Mouse (Mus musculus) olfactory bulb, adult 2 months (tissue): ENCODE measurements at regions not wholly inside any gene's neighbourhood (a gene's known extent, or its start where the extent isn't known, plus 50 kb on each side); places are given as distances from the start of the nearest gene placed in this dataset.

Experiments used
- H3K27ac ChIP-seq: fragments of 200-500 bp; 2 replicates; pipeline ENCODE4 v1.5.1; 2012; ENCODE audit warnings: low read depth, low read length; ENCODE audit not compliant: insufficient read depth
- H3K4me1 ChIP-seq: fragments of 200-500 bp; 2 replicates; pipeline ENCODE4 v1.6.1; 2012; ENCODE audit warnings: low read length; ENCODE audit not compliant: control insufficient read depth, insufficient read depth
- H3K4me3 ChIP-seq: fragments of 200-500 bp; 2 replicates; pipeline ENCODE4 v1.5.1; 2012; ENCODE audit warnings: mild to moderate bottlenecking, low read depth, low read length, moderate library complexity; ENCODE audit not compliant: insufficient read depth
- CTCF ChIP-seq: fragments of 200-500 bp; IDR thresholded peaks from 2 replicates; pipeline ENCODE4 v1.5.1; 2012; ENCODE audit warnings: low read depth, mild to moderate bottlenecking, low read length, moderate library complexity; ENCODE audit not compliant: insufficient read depth
- POLR2A ChIP-seq: fragments of 200-500 bp; IDR thresholded peaks from 2 replicates; pipeline ENCODE4 v1.6.1; 2012; ENCODE audit warnings: mild to moderate bottlenecking, low read depth, low read length, moderate library complexity; ENCODE audit not compliant: insufficient read depth
- WGBS: fragments of 180-500 bp; shearing (Covaris S2); methylation state at CpG from one replicate; pipeline ENCODE4 v1.1.7; 2018; 5-methylcytosine and 5-hydroxymethylcytosine counted together

DNA sequence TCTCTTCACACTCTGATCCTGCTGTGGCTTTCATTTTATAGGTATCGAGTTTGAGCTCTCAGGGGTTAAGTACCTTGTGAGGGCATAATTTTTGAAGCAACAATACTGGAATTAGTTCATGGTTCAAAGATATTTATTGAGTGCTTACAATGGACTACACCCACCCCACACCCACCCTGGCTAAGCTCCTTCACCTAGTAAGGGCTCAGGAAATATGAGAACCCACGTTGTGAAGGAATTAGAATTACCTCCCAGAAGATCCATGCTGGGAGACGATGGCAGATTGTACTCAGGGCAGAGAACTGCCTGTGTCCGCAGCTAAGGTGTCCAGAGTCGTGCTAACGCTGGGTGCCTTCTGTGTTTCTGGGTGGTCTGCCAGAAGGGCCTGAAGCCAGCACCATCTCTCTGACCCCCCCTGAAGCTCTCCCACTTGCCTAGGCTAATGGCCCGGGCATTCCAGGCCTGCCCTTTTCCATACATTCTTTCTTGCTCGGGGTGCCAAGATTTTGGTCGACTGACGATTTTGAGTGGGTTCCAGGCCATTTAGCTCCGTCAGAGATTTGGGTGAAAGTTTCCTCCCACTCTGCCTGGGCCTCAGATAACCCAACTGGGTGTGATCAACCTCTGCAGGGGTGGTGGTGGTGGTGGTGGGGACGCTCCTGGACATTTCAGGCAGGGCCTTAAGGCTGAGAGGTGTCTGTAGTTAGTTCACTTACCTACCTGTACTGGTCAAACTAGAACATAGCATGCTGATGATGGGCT is 67.7 kb upstream of the Bcl6 start:
- H3K4me3 ChIP-seq: no peak overlapping the region
- H3K27ac ChIP-seq: no peak overlapping the region
- H3K4me1 ChIP-seq: peaks cover 14% of the 10 kb centered on the region; the same call in 1 of the 2 replicates
- TF ChIP-seq CTCF (no peak), POLR2A (no peak)
- WGBS: 68% methylated on average over 12 of the region's 12 CpGs

DNA sequence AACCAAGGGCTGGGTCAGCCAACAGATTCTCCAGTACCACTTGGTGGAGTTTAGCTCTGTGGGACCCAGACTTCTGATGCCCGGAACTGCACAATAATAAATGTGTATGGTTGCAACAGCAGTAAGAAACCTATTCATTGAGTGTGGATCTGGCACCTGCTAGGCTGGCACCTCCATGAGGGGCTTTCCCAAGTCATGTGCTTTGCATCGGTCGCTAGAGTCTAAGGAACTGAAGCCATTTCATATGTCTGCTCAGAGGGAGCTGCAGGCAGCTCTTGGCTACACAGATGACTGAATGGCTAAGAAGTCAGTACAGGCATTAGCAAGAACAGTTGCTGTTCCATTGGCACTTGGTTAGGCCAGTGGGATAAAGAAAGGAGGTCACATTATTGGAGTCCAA is 65.6 kb upstream of the Bcl6 start:
- Histone ChIP-seq H3K27ac (no peak overlapping the region), H3K4me3 (no peak overlapping the region), H3K4me1 (peaks cover 14% of the 10 kb centered on the region; the same call in 1 of the 2 replicates)
- TF ChIP-seq POLR2A (no peak), CTCF (no peak)
- 95% methylated on average over 3 of the region's 3 CpGs for WGBS

DNA sequence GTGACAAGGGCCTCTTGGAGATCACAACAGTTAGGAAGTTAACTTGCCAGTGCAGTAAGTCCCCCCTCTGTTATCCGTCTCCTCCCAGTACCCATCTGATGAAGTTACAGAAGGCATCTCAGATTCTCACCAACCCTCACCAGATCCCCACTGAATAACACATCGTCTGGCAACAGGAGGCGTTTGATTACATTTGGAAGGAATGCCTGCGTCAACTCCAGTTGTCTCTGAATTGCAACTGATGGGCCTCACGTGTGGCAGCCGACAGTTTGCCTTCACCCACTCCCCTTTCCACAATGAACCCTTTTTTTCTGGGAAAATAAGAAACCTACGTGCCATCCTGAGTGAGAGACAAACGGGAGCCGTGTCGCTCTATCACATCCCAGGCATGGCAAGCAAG is 64.8 kb upstream of the Bcl6 start:
- 92% methylated on average over 10 of the region's 10 CpGs for WGBS
- no peak overlapping the region for H3K4me3 ChIP-seq
- TF ChIP-seq POLR2A: no peak
- TF ChIP-seq CTCF: no peak
- H3K4me1 ChIP-seq: peaks cover 10% of the 10 kb centered on the region; the same call in 1 of the 2 replicates
- H3K27ac ChIP-seq: no peak overlapping the region

DNA sequence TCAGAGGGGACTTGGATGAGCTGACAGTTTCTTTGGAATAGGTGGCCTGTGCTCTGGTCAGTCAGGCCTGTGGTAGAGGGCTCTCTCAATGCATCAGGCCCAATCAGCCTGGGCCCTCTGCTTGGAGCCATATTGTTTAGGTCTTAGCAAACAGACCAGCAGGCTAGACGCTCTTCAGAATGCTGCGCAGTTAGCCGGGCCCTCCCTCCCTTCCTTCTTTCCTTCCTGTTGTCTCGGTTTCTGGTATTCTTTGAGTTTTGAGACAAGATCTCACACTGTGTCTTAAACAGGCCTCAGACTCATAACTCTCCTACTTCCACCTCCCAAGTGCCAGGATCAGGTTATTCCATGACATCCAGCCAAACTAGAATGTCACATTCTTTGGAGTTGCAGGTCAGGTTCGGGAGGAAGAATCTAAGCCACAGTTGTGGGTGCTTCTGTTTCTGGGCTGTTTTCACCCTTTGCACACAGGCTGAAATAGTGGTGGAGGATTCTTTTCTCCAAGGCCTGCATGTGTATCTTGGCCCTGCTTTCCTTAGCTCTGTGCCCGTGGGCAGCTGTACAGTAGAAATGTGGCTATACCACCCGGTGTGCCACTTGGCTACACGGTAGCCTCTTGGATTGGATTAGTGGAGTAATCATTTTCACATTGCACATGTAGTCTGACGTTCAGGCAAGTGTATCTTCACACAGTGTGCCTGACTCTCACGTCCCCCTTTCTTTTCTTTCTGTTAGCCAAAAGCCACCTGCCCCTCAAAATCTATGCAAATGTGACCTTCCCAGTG is 62.4 kb upstream of the Bcl6 start:
- no peak for TF ChIP-seq POLR2A
- TF ChIP-seq CTCF: no peak
- WGBS: 92% methylated on average over 10 of the region's 10 CpGs
- Histone ChIP-seq H3K4me3 (no peak overlapping the region), H3K27ac (no peak overlapping the region), H3K4me1 (no peaks in the 10 kb centered on the region)

DNA sequence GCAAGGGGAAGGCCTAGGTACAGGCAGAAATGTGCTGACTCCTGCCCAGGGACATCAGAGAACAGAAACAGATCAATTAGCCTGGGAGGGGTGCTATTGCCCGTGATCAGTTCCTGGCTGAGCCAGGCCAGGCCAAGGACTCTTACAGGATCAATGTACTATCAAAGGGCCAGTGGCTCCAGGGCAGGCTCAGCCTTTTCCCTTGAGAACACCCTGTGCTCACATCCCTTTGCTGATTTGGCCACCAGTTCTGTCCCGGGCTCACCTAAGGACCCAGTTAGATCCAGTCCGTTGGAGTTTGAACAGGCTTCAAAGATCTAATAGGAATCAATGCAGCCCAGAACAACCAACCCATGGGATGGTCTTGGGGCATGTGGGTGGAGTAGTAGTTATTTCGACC is 55.1 kb upstream of the Bcl6 start:
- Histone ChIP-seq H3K4me1 (no peaks in the 10 kb centered on the region), H3K4me3 (no peak overlapping the region), H3K27ac (no peak overlapping the region)
- TF ChIP-seq CTCF (no peak), POLR2A (no peak)
- 86% methylated on average over 4 of the region's 4 CpGs for WGBS

DNA sequence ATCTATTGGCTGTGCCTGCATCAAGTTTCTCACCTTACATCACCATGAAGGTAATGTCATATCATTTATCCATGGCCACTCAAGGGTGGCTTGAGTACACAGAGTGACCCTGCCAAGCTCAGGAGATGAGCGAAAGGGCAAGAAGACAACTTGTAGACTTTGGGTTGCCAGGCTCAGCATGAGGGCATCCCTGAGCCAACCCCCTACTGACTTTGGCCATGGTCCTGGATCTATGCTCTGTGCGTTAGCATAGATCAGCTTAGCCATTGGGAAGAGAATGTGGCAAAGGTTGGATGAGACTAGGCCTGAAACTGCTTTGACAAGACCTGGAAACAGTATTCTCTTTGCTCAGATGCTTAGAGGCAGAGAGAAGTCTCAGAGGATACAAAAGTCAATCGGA is 54.3 kb upstream of the Bcl6 start:
- Histone ChIP-seq H3K4me1 (no peaks in the 10 kb centered on the region), H3K4me3 (no peak overlapping the region), H3K27ac (no peak overlapping the region)
- TF ChIP-seq CTCF (no peak), POLR2A (no peak)
- 90% methylated on average over 3 of the region's 3 CpGs for WGBS

DNA sequence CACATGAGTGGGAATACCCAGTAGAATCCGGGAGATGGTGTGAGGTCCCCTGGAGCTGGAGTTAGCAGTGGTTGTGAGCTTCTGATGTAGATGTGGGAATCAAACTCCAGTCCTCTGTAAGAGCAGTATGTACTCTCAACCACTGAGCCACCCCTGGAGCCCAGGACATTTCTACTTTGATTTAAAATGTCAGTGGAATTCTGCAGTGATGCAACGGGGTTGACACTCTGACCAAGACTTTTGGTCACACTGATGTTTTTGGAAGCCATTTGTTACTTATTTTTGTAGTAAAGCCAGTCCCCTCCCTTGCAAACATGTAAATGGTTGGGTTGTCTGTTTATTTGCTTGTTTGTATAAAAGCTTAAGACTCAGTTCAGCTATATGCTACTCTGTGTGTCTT is 53.6 kb upstream of the Bcl6 start:
- TF ChIP-seq CTCF (no peak), POLR2A (no peak)
- Histone ChIP-seq H3K4me3 (no peak overlapping the region), H3K27ac (no peak overlapping the region), H3K4me1 (no peaks in the 10 kb centered on the region)
- 88% methylated on average over 2 of the region's 2 CpGs for WGBS

DNA sequence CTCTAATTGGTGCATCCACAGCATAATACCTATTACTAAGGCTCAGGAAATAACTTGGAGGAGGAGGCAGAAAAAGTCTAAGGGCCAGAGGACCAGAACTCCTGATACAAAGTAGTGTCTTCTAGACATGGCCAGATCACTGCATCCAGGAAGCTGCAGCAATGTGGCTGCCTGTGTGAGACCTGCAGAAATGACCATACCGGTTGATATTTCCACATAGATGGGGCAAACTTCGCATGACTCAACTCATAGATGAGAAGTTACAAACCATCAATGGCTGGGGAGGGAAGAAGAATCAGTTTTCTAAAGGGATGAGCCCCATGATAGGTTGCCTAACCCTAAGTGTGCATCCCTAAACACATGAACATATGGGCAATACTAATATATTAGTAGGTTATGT is 52.8 kb upstream of the Bcl6 start:
- 91% methylated on average over 2 of the region's 2 CpGs for WGBS
- no peak overlapping the region for H3K4me3 ChIP-seq
- TF ChIP-seq CTCF (no peak), POLR2A (no peak)
- H3K4me1 ChIP-seq: no peaks in the 10 kb centered on the region
- H3K27ac ChIP-seq: no peak overlapping the region

DNA sequence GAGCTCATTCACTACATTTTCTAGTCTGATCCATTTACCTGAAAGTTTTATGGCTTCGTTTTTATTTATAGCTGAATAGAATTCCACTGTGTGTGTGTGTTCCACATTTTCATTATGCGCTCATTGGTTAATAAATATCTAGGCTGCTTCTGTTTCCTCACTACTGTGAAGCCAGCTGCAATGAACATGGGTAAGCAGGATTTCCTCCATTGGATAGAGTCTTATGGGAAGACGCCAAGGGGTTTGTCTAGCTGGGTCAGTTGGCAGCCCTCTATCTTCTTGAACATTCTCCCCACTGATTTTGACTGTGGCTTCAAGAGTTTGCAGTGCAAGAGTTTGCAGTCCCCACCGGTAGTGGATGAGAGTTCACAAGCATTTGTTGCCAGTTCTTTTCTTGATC is 51.1 kb upstream of the Bcl6 start:
- Histone ChIP-seq H3K27ac (no peak overlapping the region), H3K4me3 (no peak overlapping the region), H3K4me1 (no peaks in the 10 kb centered on the region)
- WGBS: 77% methylated on average over 4 of the region's 4 CpGs
- TF ChIP-seq POLR2A (no peak), CTCF (no peak)
